Mouse (Mus musculus): ENCODE measurements around the gene Zc3h18.

DNA sequence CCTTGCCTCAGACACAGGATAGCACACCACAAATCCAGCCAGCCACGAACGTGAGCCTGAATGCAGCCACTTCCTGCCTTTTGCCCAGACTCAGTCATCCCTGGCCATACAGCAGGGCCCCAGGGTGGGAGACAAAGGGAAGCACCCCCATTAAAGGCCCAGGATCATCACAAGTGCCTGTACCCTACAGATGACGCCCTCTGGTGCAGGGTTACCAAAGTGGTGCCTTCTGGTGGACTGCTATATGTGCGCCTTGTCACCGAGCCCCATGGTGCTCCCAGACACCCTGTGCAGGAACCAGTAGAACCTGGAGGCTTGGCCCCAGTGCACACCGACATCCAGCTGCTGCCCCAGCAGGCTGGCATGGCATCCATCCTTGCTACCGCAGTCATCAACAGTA is 42.9 kb upstream of the Zc3h18 start:
- TF ChIP-seq CTCF (IDR thresholded peaks at IDR 0.05; ENCODE audit: borderline replicate concordance, insufficient read depth, low read length) = no peak
- no peak for TF ChIP-seq POLR2A (IDR thresholded peaks at IDR 0.05; ENCODE audit: low read depth, low read length)
